Mouse (Mus musculus) left cerebral cortex, postnatal 25 days (tissue): ENCODE results near the gene Baz2b. TPM values are rescaled to one million over a fixed set of nuclear protein-coding genes. Genes with fewer than 3 reads are reported as not detected.
"Not testable (repeated sequence)": the region's sequence is repeated elsewhere in the genome, so short reads cannot be mapped to it uniquely, and the experiment has no call there.

Source experiments
- DNase-seq, 2 experiments: peaks; one replicate each; pipeline ENCODE4 v3.0.0; 2022; ENCODE audit warnings: low spot score in 2 of 2, mixed read lengths in 1 of 2
- intact Hi-C: fragments of 180-260 bp; cut with DNase I; formaldehyde crosslinking; loops from one replicate; pipeline ENCODE4 v1.15.1; 2025
- total RNA-seq, 2 experiments: library from RNA; stranded (reverse); gene quantifications; 2 replicates each; pipeline ENCODE4 v1.2.3; 2021

The Baz2b gene
- total RNA-seq, 2 experiments from 2014 or later, result 47.5 to 57.5 TPM

- no peak for DNase-seq
These were observed 277.4 kb downstream of the Baz2b start for GRCm38 (mm10) chr2:59932244-59932643.

GRCm38 (mm10) chr2:59913610-59914009 lies 296.0 kb downstream of the Baz2b start:
- intact Hi-C loops, result no loop called here

More at GRCm38 (mm10) chr2:59932244-59932643, 277.4 kb downstream of the Baz2b start:
- intact Hi-C loops, result no loop called here

GRCm38 (mm10) chr2:59908048-59908447 lies 301.6 kb downstream of the Baz2b start:
- intact Hi-C loops, result no loop called here
- no peak for DNase-seq

More at GRCm38 (mm10) chr2:59913610-59914009, 296.0 kb downstream of the Baz2b start:
- no peak for DNase-seq

- intact Hi-C loops, result no loop called here
- no peak for DNase-seq
These were observed 305.6 kb downstream of the Baz2b start for GRCm38 (mm10) chr2:59904007-59904406.

GRCm38 (mm10) chr2:59898666-59899065 lies 311.0 kb downstream of the Baz2b start:
- intact Hi-C loops, result no loop called here

GRCm38 (mm10) chr2:59898105-59898504 lies 311.5 kb downstream of the Baz2b start:
- no peak for DNase-seq
- intact Hi-C loops, result no loop called here

More at GRCm38 (mm10) chr2:59898666-59899065, 311.0 kb downstream of the Baz2b start:
- no peak for DNase-seq

- intact Hi-C loops, result no loop called here
- peak in 1 of 2 experiments; percentile 41 for DNase-seq
These were observed 312.8 kb downstream of the Baz2b start for GRCm38 (mm10) chr2:59896837-59897236.

- DNase-seq, result no peak
- intact Hi-C loops, result no loop called here
These were observed 313.2 kb downstream of the Baz2b start for GRCm38 (mm10) chr2:59896400-59896799.

- DNase-seq, result no peak
- intact Hi-C loops, result no loop called here
These were observed 319.9 kb downstream of the Baz2b start for GRCm38 (mm10) chr2:59889699-59890098.

GRCm38 (mm10) chr2:59882742-59883281 lies 326.8 kb downstream of the Baz2b start:
- intact Hi-C loops, result no loop called here
- DNase-seq, result peak in 1 of 2 experiments; percentile 3

GRCm38 (mm10) chr2:59881831-59882741 lies 327.6 kb downstream of the Baz2b start, which contains the start of gene Wdsub1:
Wdsub1 (minus strand) TSS chr2:59882591.
- intact Hi-C loops, result no loop called here
- peak; percentile 90 to 93 for DNase-seq

GRCm38 (mm10) chr2:59881404-59881803 lies 328.2 kb downstream of the Baz2b start:
- intact Hi-C loops, result no loop called here
- DNase-seq, result no peak

- DNase-seq, result no peak
- intact Hi-C loops, result no loop called here
These were observed 331.4 kb downstream of the Baz2b start for GRCm38 (mm10) chr2:59878221-59878620.

GRCm38 (mm10) chr2:59877335-59877734 lies 332.3 kb downstream of the Baz2b start:
- intact Hi-C loops, result no loop called here
- DNase-seq, result no peak

GRCm38 (mm10) chr2:59876482-59876881 lies 333.2 kb downstream of the Baz2b start:
- intact Hi-C loops, result no loop called here
- no peak for DNase-seq

- no peak for DNase-seq
- intact Hi-C loops, result no loop called here
These were observed 339.1 kb downstream of the Baz2b start for GRCm38 (mm10) chr2:59870526-59870925.

- intact Hi-C loops, result no loop called here
- no peak for DNase-seq
These were observed 347.0 kb downstream of the Baz2b start for GRCm38 (mm10) chr2:59862618-59863017.

GRCm38 (mm10) chr2:59854363-59854762 lies 355.3 kb downstream of the Baz2b start:
- intact Hi-C loops, result no loop called here
- peak in 1 of 2 experiments; percentile 46 for DNase-seq

GRCm38 (mm10) chr2:59853543-59853942 lies 356.1 kb downstream of the Baz2b start:
- no peak for DNase-seq
- intact Hi-C loops, result no loop called here

- intact Hi-C loops, result no loop called here
- DNase-seq, result no peak
These were observed 356.7 kb downstream of the Baz2b start for GRCm38 (mm10) chr2:59852916-59853315.

- intact Hi-C loops, DNase-seq: not testable (repeated sequence)
These were observed 357.8 kb downstream of the Baz2b start for GRCm38 (mm10) chr2:59851885-59852284.
